Mouse (Mus musculus) heart, embryonic 10.5 days (tissue): ENCODE measurements around the gene Ccz1. TPM values are rescaled to one million over a fixed set of nuclear protein-coding genes. Genes with fewer than 3 reads are reported as not detected.
"Not testable (repeated sequence)": the region's sequence is repeated elsewhere in the genome, so short reads cannot be mapped to it uniquely, and the experiment has no call there.

Experiments
- DNase-seq: peaks from one replicate; pipeline ENCODE4 v3.0.0-alpha.2; 2017; ENCODE audit warnings: low spot score
- H3K27ac ChIP-seq: fragments of 300-500 bp; sonication (generic); 2 replicates; pipeline ENCODE4 v1.5.1; 2016; ENCODE audit warnings: mild to moderate bottlenecking
- H3K27me3 ChIP-seq: fragments of 300-500 bp; sonication (generic); 2 replicates; pipeline ENCODE4 v1.6.1; 2016; ENCODE audit warnings: mild to moderate bottlenecking; ENCODE audit not compliant: poor library complexity, insufficient read depth, severe bottlenecking
- H3K36me3 ChIP-seq: fragments of 300-500 bp; sonication (generic); 2 replicates; pipeline ENCODE4 v1.6.1; 2016; ENCODE audit warnings: mild to moderate bottlenecking, moderate library complexity
- H3K4me1 ChIP-seq: fragments of 300-500 bp; sonication (generic); 2 replicates; pipeline ENCODE4 v1.6.1; 2016; ENCODE audit warnings: mild to moderate bottlenecking
- H3K4me3 ChIP-seq: fragments of 300-500 bp; sonication (generic); 2 replicates; pipeline ENCODE4 v1.5.1; 2016; ENCODE audit warnings: mild to moderate bottlenecking, moderate library complexity
- H3K9me3 ChIP-seq: fragments of 300-500 bp; sonication (generic); 2 replicates; pipeline ENCODE4 v1.6.1; 2016; ENCODE audit warnings: mild to moderate bottlenecking, moderate library complexity
- WGBS: fragments of 180-500 bp; shearing (Covaris S2); methylation state at CpG from one replicate; pipeline ENCODE4 v1.1.7; 2016; 5-methylcytosine and 5-hydroxymethylcytosine counted together
- polyA plus RNA-seq: library from polyadenylated mRNA; unstranded; fragments of >200 nt; fragmentation: Nextera tagmentation; extraction: Ambion mirVana; gene quantifications from 2 replicates; pipeline ENCODE4 v1.2.1, GENCODE M21; 2016

The Ccz1 gene
- polyA plus RNA-seq, 1 experiment from 2014 or later = 84.6 TPM

DNA sequence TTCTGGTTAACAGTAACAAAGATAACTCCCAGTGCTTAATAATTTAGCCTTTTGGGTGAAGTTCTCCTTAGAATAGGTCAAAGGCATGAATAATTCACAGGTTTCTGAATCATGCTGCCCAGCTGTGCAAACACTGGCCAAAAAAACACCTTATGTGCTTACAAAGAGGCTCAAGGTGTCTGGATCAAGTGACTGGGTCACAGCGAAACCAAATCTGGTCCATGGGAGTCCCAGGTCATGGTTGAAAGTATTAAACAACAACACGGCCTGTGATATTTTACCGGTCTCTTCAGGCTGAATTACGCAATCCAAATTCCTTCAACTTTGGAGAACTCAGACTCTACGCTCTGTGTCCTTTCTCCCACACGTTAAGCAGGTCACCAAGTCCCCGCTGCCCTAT, 17.8 kb upstream of the Ccz1 start:
- Histone ChIP-seq H3K9me3 (no peaks in the 10 kb centered on the region), H3K36me3 (no peaks in the 10 kb centered on the region), H3K4me3 (no peak overlapping the region), H3K27me3 (no peaks in the 10 kb centered on the region), H3K27ac (no peak overlapping the region), H3K4me1 (no peaks in the 10 kb centered on the region)
- WGBS = 89% methylated on average over 7 of the region's 7 CpGs
- DNase-seq = no peak

DNA sequence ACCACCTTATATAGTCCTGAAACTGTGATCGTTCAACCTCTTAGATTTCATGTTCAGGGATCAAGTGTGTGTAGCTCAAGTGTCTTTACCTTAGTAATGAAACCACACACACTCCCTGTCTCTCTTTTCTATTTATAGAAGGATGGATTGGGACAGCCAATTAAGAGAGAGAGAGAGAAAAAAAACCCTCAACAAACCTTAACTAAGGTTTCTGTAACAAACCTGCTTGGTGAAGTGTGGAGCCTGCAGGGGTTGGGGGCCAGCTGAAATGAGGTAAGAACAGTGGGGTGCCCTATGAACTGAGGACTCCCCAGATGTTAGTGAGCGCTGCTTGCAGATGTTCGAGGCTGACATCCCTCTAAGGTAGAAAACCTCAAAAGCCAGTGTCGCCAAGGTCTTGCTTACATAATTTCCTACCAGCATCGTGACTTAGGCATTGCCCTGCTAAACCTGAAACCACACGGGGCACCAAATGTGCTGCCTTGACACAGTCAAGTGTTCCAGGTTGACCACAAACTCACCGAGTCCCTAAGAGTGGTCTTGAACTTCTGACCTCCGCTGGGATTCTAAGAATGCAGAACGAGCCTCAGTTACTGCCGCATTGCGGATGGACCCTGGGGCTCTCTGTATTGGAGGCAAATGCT, 12.1 kb upstream of the Ccz1 start, which contains the start of gene Ocm:
Gene Ocm, minus strand, starts transcription at position 51 of the 644 bp plus-strand sequence.
- Histone ChIP-seq H3K9me3 (no peaks in the 10 kb centered on the region), H3K27me3 (no peaks in the 10 kb centered on the region), H3K36me3 (no peaks in the 10 kb centered on the region), H3K27ac (no peak within 1 kb of the TSS), H3K4me3 (no peak within 1 kb of the TSS), H3K4me1 (0 out of 2 replicates have a peak, but pooled peaks cover 2% of the 10 kb centered on the region)
- 63% methylated on average over 11 of the region's 11 CpGs for WGBS
- no peak for DNase-seq

DNA sequence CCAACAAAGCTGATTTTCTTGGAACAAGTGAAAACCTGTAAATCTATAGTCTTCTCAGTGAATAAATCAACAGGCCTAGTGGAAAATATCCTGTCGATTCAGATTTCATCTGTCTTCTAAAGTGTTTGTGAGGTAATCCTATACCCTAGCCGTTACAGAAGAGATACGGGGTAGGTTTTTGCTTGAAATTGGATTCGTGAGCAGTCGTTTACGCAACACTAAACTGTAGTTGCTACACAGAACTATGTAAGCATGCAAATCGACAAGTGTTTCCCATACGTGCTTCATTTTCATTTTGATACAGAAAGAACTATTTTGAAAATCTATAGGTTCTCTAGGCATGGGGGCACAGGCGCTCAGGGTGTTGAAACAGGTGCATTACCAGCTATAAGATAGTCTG, 1.2 kb upstream of the Ccz1 start:
- peaks cover 4% of the 10 kb centered on the region; the same call in 1 of the 2 replicates for H3K4me1 ChIP-seq
- no peaks in the 10 kb centered on the region for H3K27me3 ChIP-seq
- H3K9me3 ChIP-seq = no peaks in the 10 kb centered on the region
- DNase-seq = no peak
- 88% methylated on average over 9 of the region's 9 CpGs for WGBS
- H3K27ac ChIP-seq = no peak overlapping the region
- H3K4me3 ChIP-seq = no peak overlapping the region
- H3K36me3 ChIP-seq = peaks cover 15% of the 10 kb centered on the region

DNA sequence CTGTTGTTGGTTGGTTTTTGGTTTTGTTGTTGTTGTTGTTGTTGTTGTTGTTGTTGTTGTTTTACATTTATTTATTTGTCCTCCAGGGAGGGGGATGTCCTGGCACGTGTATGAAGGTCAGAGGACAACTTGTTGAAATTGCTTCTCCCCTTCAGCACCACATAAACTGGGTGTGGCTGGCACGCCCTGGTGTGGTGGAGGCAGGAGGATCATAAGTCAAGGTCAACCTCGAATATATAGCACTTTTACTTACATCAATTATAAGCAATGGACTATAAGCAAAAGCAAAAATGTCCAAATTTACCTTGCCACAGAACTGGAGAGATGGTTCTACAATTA, 604 bp upstream of the Ccz1 start:
- no peaks in the 10 kb centered on the region for H3K9me3 ChIP-seq
- WGBS = 73% methylated on average over 3 of the region's 3 CpGs

DNA sequence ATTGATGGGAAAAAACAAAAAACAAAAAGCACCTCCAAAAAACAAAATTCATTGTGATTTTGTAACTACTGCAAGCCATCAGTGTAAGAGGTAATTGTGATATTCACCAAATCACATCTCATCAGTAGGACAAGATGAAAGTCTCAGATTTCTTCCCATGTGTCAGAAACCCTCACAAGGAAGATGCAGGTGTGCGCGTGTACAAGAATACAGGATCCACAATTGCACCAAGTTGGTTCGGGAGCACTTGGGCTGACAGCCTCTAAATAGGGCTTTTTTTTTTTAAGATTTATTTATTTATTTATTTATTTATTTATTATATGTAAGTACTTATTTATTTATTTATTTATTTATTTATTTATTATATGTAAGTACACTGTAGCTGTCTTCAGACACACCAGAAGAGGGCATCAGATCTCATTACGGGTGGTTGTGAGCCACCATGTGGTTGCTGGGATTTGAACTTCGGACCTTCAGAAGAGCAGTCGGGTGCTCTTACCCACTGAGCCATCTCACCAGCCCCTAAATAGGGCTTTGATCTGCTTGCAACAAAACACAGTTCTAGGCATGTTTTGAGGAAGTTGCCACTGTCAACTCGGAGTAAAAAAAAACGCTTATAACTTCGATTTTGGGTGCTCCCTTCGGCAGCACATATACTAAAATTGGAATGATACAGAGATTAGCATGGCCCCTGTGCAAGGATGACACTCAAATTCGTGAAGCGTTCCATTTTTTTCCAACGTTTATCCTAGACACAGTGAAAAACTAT, 1.1 kb downstream of the Ccz1 start:
- not testable (repeated sequence) for H3K27me3 ChIP-seq, H3K4me1 ChIP-seq, DNase-seq, H3K27ac ChIP-seq, H3K9me3 ChIP-seq
- 66% methylated on average over 13 of the region's 13 CpGs for WGBS
- H3K36me3 ChIP-seq = peaks cover 36% of the 10 kb centered on the region
- peak overlapping the region; percentile 91 for H3K4me3 ChIP-seq

More for the DNA sequence above, 604 bp upstream of the Ccz1 start:
- Histone ChIP-seq H3K27me3 (no peaks in the 10 kb centered on the region), H3K4me1 (peaks cover 4% of the 10 kb centered on the region; the same call in 1 of the 2 replicates), H3K27ac (peak overlapping the region; percentile 94; the same call in 1 of the 2 replicates), H3K4me3 (peak overlapping the region; percentile 91), H3K36me3 (peaks cover 21% of the 10 kb centered on the region)
- no peak for DNase-seq

DNA sequence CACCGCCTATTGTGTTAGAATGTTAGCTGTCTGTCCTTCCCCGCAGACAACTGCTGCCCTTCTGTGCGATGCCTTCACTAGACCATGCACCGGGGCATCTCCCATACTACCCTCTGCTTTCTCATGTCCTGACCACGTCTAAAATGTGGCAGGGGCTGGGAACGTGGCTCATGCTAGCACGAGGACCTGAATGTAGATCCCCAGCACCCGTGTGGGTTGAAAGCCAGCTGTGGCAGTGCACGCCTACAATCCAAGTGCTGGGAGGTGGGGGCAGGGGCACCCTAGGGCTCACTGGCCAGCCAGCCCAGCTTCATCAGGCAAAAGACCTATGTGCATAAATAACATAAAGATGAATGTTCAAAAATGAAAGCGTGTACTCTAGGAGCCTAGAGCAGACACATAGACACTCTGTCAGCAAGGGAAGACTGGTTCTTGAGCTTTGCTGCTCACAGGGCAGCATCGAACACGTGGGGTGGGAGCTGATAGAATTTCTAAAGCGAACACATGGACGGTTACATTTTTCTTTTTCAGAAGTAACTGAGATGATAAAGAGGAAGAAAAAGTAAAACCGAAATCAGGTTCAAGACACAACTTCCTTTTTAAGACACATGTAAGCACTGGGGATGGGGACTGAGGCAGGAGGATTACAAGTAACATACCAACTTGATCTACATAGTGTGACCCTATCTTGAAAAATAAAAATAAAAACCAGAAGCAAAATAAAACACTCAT, 12.1 kb downstream of the Ccz1 start:
- DNase-seq = no peak
- 92% methylated on average over 15 of the region's 15 CpGs for WGBS
- Histone ChIP-seq H3K36me3 (peaks cover 89% of the 10 kb centered on the region), H3K4me1 (no peaks in the 10 kb centered on the region), H3K27me3 (no peaks in the 10 kb centered on the region), H3K4me3 (no peak overlapping the region), H3K9me3 (no peaks in the 10 kb centered on the region), H3K27ac (no peak overlapping the region)

DNA sequence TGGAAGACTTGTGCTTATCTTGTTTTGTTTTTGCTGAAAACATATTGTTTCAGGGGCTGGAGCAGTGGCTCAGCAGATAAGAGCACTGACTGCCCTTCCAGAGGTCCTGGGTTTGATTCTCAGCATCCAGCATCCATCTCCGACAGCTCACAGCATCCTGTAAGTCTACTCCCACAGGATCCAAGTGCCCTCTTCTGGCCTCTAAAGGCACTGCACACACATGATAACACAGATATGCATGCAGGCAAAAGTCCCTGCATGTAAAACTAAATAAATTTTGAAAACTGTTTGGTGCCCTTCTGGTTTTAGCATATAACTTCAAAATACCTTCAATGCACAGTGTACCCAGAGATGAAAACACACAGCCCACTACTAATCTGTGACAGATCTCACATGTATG, 15.3 kb downstream of the Ccz1 start:
- 78% methylated on average over 1 of the region's 1 CpGs for WGBS
- H3K4me1 ChIP-seq = no peaks in the 10 kb centered on the region
- no peak overlapping the region for H3K4me3 ChIP-seq
- H3K9me3 ChIP-seq = no peaks in the 10 kb centered on the region
- peaks cover 93% of the 10 kb centered on the region for H3K36me3 ChIP-seq
- no peak overlapping the region for H3K27ac ChIP-seq
- no peak for DNase-seq
- no peaks in the 10 kb centered on the region for H3K27me3 ChIP-seq

DNA sequence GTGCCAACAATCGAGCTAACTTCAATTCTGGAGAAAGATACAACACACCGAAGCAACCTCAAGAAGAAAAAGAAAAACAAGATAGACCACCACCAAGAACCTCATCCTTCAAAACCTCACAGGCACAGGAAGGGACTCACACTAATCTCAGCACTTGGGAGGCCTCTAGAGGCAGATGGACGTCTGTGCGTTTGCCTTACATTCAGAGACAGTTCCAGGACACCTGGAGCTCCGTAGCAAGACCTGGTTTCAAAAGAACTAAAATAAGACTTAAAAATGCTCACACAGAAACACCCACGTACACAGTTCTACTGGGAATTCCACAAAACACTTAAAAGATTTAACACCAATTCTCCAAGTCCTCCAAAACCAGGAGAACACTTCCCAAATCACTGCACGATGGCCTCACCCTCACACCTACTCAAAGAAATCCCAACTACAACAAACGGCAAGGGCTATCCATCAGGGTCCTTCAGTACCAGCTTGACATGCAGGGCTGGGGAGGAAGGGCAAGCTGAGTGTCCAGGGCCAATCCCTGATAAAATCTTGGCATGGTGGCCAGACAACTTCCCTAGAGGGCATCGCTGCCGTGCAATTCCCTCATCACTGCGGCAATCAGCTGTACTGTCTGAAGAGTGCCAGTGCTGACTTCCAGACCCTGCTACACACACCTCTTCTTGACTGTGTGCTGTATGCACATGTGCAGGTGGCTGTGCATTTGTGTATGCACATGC, 19.9 kb downstream of the Ccz1 start:
- 74% methylated on average over 11 of the region's 11 CpGs for WGBS
- DNase-seq = no peak
- 0 out of 2 replicates have a peak overlapping the region, but pooled peaks have one; percentile 62 for H3K27ac ChIP-seq

DNA sequence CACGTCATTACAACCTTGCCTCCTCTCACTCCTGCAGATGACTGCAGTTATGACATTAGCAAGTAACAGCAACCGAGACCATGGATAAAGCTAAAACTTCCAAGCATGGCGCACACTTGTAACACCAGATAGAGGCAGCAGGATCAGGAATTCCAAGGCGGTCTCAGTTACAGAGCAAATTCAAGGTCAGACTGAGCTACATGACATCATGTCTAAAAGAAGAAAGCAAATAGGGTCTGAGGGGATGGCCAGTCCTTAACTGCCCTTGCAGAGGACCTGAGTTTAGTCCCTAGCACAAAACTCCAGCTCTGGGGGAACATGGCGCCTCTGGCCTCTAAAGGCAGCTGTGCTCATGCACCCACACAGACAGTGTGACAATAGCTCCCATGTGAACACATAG, 20.8 kb downstream of the Ccz1 start:
- Histone ChIP-seq H3K36me3 (peaks cover 95% of the 10 kb centered on the region), H3K27ac (peak overlapping the region; percentile 62; the same call in 1 of the 2 replicates), H3K27me3 (no peaks in the 10 kb centered on the region), H3K9me3 (no peaks in the 10 kb centered on the region), H3K4me3 (no peak overlapping the region), H3K4me1 (peaks cover 4% of the 10 kb centered on the region; the same call in 1 of the 2 replicates)
- DNase-seq = no peak
- WGBS = 80% methylated on average over 5 of the region's 5 CpGs

More for the DNA sequence above, 19.9 kb downstream of the Ccz1 start:
- peaks cover 4% of the 10 kb centered on the region; the same call in 1 of the 2 replicates for H3K4me1 ChIP-seq
- H3K27me3 ChIP-seq = no peaks in the 10 kb centered on the region
- no peak overlapping the region for H3K4me3 ChIP-seq
- H3K9me3 ChIP-seq = no peaks in the 10 kb centered on the region
- H3K36me3 ChIP-seq = peaks cover 95% of the 10 kb centered on the region

DNA sequence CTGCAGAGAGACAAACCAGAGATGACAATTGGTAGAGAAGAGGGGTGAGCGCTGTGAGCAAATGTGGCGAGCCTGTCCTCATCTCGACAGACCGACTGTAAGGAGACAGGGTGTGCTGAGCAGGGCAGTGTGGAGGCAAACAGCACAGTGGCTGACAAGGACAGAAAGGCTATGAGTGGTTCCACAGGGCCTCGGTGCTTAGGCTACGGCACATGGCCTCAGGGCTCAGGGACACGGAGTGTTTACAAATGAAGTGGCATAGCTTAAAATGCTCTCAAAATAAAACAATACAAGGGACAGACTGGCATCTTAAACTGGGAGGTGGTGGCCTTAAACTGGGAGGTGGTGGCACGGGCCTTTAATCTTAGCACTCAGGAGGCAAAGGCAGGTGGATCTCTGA, 21.4 kb downstream of the Ccz1 start:
- H3K4me3 ChIP-seq = no peak overlapping the region
- no peak for DNase-seq
- no peak overlapping the region; the same call in 1 of the 2 replicates for H3K27ac ChIP-seq
- H3K36me3 ChIP-seq = peaks cover 95% of the 10 kb centered on the region
- H3K27me3 ChIP-seq = no peaks in the 10 kb centered on the region
- peaks cover 4% of the 10 kb centered on the region; the same call in 1 of the 2 replicates for H3K4me1 ChIP-seq
- H3K9me3 ChIP-seq = no peaks in the 10 kb centered on the region
- WGBS = 86% methylated on average over 8 of the region's 8 CpGs

DNA sequence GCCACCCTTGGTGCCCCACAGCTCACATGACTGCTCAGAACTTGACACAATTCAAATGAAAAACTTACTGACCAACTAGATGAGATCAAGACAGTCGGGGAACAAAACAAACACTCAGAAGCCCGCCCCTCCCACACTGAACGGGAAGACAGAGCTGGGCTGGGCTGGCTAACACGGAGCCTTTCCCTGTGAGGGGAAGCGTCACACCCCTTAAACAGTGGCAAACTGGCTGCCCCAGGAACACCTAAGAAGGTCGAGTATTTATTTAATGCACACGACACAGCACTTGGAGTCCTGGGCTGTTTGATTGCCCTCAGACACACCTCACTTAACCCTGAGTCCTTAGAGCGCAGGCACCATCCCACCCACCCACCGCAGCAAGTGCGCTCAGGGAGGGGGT, 22.0 kb downstream of the Ccz1 start:
- Histone ChIP-seq H3K27me3 (no peaks in the 10 kb centered on the region), H3K36me3 (peaks cover 95% of the 10 kb centered on the region), H3K4me1 (peaks cover 4% of the 10 kb centered on the region; the same call in 1 of the 2 replicates), H3K9me3 (no peaks in the 10 kb centered on the region), H3K27ac (no peak overlapping the region; the same call in 1 of the 2 replicates), H3K4me3 (no peak overlapping the region)
- DNase-seq = no peak
- 84% methylated on average over 10 of the region's 10 CpGs for WGBS

DNA sequence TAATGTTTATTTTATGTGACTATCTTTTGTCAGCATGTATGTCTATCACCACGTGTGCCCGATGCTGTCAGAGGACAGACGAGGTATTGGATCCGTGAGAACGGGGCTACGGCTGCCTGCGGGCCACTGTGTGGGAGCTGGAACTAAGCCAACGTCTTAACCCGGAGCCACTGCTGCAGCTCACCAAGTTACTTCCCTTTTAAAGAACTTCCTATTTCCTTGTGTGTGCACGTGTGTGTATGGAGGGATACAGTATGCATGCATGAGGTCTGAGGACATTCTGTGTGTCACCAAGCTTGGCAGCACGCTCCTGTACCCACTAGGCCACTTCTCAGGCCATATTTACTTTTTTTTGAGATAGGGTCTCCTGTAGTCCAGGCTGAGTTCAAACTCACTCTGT, 24.6 kb downstream of the Ccz1 start:
- peaks cover 93% of the 10 kb centered on the region for H3K36me3 ChIP-seq
- no peak overlapping the region for H3K27ac ChIP-seq
- DNase-seq = no peak
- peaks cover 4% of the 10 kb centered on the region; the same call in 1 of the 2 replicates for H3K4me1 ChIP-seq
- H3K27me3 ChIP-seq = no peaks in the 10 kb centered on the region
- no peaks in the 10 kb centered on the region for H3K9me3 ChIP-seq
- no peak overlapping the region for H3K4me3 ChIP-seq
- 91% methylated on average over 11 of the region's 11 CpGs for WGBS
